Mouse (Mus musculus) heart, adult 10 weeks (tissue): ENCODE measurements around the gene Zswim5. TPM values are rescaled to one million over a fixed set of nuclear protein-coding genes. Genes with fewer than 3 reads are reported as not detected.

Source experiments
- polyA plus RNA-seq: library from polyadenylated mRNA; stranded (reverse); fragments of 350-450 nt; fragmentation: Illumina TruSeq; extraction: RNeasy Lipid Tissue Mini Kit (QIAGEN cat#74804); gene quantifications from one replicate; pipeline ENCODE4 v1.2.3, GENCODE M21; 2014; ENCODE audit warnings: low read depth, low replicate concordance

Gene Zswim5
- 0.94 TPM for polyA plus RNA-seq

GRCm38 (mm10) chr4:116876995-116877728 is at the start of gene Zswim5:
TSS of gene Zswim5 (plus strand) at chr4:116877376.

GRCm38 (mm10) chr4:116993672-116994621 is 116.8 kb downstream of the Zswim5 start, which contains the start of gene Urod:
TSS of gene Urod (minus strand) at chr4:116994413.

GRCm38 (mm10) chr4:116995131-116995797 is 118.1 kb downstream of the Zswim5 start, which contains the start of gene Hectd3:
TSS of gene Hectd3 (plus strand) at chr4:116995317.

GRCm38 (mm10) chr4:117019206-117020134 is 142.3 kb downstream of the Zswim5 start, which contains the start of gene Eif2b3:
TSS of gene Eif2b3 (plus strand) at chr4:117019402.

Other genes starting within 250 kb of the Zswim5 start
- gene Nasp, start 249.4 kb upstream of the Zswim5 start, polyA plus RNA-seq = 28.0 TPM
- 265 TPM for gene Akr1a1, start 225.7 kb upstream of the Zswim5 start, polyA plus RNA-seq
- 614 TPM for gene Prdx1, start 191.8 kb upstream of the Zswim5 start, polyA plus RNA-seq
- 56.3 TPM for gene Mmachc, start 169.0 kb upstream of the Zswim5 start, polyA plus RNA-seq
- 15.1 TPM for gene Ccdc163, start 168.9 kb upstream of the Zswim5 start, polyA plus RNA-seq
- gene Tesk2, start 156.4 kb upstream of the Zswim5 start, polyA plus RNA-seq = 2.0 TPM
- 11.1 TPM for gene Toe1, start 69.7 kb upstream of the Zswim5 start, polyA plus RNA-seq
- 2.5 TPM for gene Mutyh, start 69.7 kb upstream of the Zswim5 start, polyA plus RNA-seq
- gene Hpdl, start 55.7 kb upstream of the Zswim5 start, polyA plus RNA-seq = 3.7 TPM
- 104 TPM for gene Urod, start 117.0 kb downstream of the Zswim5 start, polyA plus RNA-seq
- 15.6 TPM for gene Hectd3, start 117.9 kb downstream of the Zswim5 start, polyA plus RNA-seq
- 16.5 TPM for gene Eif2b3, start 142.0 kb downstream of the Zswim5 start, polyA plus RNA-seq
- gene Ptch2, start 218.7 kb downstream of the Zswim5 start, polyA plus RNA-seq = 1.7 TPM
- 3.5 TPM for gene Btbd19, start 248.3 kb downstream of the Zswim5 start, polyA plus RNA-seq
- not detected for gene Tctex1d4, start 249.4 kb downstream of the Zswim5 start, polyA plus RNA-seq